Mouse (Mus musculus): ENCODE results near the gene Slc38a4. TPM values are rescaled to one million over a fixed set of nuclear protein-coding genes. Genes with fewer than 3 reads are reported as not detected.

The Slc38a4 gene
- polyA plus RNA-seq, 1 experiment: 0.63 TPM

DNA sequence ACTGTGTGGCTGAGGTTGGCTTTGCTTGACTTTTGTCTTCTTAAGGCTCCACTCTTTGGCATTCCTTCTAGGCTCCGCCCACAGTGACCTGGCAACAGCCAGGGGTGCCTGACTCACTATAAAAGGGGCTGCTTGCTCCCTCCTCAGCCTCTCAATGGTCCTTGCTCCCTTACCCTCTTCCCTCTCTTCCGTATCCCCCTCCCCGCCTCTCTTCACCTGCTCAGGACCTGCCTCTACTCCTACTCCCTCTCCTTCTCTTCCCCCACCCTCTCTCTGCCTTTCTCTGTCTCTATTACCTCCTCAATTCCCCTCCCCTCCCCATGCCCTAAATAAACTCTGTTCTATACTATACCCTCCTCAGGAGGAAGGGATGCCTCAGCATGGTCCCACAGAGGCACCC is 20.3 kb upstream of the Slc38a4 start:
- Histone ChIP-seq H3K4me1 (ENCODE audit: control insufficient read depth, insufficient read depth, low read length) (no peaks in the 10 kb centered on the region), H3K27ac (ENCODE audit: insufficient read depth, low read length) (no peak overlapping the region), H3K4me3 (ENCODE audit: insufficient read depth, low read length) (no peak overlapping the region)
- TF ChIP-seq POLR2A (IDR thresholded peaks at IDR 0.05; ENCODE audit: extremely low read depth, insufficient read depth, low read length): no peak
- TF ChIP-seq CTCF (IDR thresholded peaks at IDR 0.05; ENCODE audit: extremely low read depth, insufficient read depth, low read length): no peak

DNA sequence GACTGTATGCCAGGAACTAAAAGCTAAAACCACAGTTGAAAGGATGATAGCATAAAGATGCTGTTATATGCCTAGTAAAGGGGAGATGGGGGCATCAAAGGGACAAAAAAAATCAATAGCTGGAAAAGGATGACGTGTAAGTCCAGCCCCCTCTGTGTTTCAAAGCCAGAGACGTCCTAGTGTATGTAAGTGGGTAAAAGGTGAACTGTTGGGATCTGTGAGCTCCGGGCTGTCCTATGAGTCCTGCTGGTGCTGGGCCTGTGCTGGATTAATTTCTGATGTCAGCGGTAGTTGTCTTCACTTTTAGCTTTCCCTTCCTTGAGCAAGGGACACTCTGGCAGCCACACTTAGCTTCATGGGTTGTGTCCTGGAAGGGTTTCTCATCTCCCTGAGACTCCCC is 19.5 kb upstream of the Slc38a4 start:
- Histone ChIP-seq H3K27ac (ENCODE audit: insufficient read depth, low read length) (no peak overlapping the region), H3K4me1 (ENCODE audit: control insufficient read depth, insufficient read depth, low read length) (no peaks in the 10 kb centered on the region), H3K4me3 (ENCODE audit: insufficient read depth, low read length) (no peak overlapping the region)
- TF ChIP-seq CTCF (IDR thresholded peaks at IDR 0.05; ENCODE audit: extremely low read depth, insufficient read depth, low read length) (no peak), POLR2A (IDR thresholded peaks at IDR 0.05; ENCODE audit: extremely low read depth, insufficient read depth, low read length) (no peak)

DNA sequence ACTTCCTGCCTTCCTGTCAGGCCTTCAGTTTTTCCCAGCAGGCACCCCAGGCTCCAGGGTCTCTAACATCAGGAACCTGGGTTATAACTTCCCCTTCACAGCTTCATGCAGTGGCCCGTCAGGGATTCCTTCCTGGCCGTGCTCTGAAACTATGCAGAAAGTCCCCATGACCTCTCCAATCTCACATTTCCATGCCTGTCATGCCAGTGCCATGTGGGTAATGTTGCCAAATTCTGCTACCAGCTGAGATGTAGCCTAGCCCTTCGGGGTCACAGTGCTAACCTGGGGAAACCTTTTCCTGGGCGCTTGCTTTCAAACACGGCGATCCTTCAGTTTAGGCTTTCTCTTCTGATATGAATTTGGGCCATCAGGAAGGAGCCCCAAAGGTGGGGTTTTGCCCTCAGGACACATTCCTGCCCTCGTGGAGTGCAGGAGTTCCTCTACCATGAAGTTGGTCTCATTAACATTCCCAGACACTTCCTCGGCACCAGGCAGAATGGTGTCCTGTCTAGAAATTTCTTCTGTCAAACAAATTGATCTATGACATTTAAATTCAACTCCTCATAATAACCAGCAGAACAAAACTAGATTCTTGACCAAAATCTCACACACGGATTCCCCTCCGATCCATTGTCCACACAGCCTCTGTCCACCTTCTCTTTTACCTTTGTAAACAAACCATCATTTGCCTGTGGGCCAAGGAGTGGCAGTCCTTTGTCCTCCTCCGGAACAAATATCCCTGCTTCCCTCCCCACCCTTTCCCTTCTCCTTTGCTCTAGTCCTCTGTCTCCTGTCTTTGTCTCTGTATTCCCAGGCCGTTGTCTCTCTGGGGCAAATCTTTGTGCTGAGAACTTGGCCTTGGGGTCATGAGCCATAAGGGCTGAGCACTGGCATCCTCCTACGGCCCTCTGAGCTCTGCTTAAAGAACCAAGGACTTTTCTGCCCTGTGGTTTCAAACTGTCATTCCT is 17.4 kb upstream of the Slc38a4 start:
- TF ChIP-seq POLR2A (IDR thresholded peaks at IDR 0.05; ENCODE audit: extremely low read depth, insufficient read depth, low read length) (no peak), CTCF (IDR thresholded peaks at IDR 0.05; ENCODE audit: extremely low read depth, insufficient read depth, low read length) (no peak)
- Histone ChIP-seq H3K4me1 (ENCODE audit: control insufficient read depth, insufficient read depth, low read length) (no peaks in the 10 kb centered on the region), H3K4me3 (ENCODE audit: insufficient read depth, low read length) (no peak overlapping the region), H3K27ac (ENCODE audit: insufficient read depth, low read length) (no peak overlapping the region)

DNA sequence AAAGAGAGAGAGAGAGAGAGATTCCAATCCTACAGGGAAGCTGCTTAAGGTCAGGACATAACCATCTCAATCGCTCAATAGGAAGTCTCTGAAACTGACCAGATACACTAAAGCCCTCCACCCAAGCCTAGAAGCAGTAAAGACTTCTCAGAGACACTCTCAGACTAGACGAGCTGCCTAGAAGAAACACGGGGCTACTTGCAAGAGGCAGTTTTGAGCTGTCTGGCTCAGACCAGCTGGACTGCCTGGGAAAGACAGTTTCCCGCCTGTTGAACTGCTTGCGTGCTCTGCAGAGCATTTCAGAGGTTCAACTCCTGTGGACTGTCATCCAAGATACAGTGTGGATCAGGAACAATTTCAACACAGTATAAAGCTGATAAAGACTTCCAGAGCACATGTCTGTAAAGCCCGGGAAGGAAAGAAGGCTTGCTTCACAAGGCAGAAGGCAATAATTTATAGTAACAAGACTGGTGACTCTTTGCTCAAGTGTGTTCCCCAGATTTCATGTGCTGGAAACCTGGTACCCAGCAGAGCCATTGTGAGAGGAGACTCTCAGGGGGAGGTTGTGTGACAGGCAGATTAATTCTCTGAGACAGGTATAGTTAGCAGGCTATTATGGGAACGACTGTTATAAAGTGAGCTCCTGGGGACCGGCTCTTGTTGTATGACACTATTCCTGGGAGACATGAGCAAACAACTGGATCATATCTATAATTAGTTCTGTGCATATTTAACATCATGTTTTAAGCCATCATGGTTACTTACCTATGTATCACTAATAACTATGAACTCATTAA is 11.8 kb upstream of the Slc38a4 start:
- no peak for TF ChIP-seq CTCF (IDR thresholded peaks at IDR 0.05; ENCODE audit: extremely low read depth, insufficient read depth, low read length)
- no peak for TF ChIP-seq POLR2A (IDR thresholded peaks at IDR 0.05; ENCODE audit: extremely low read depth, insufficient read depth, low read length)
- no peak overlapping the region for H3K27ac ChIP-seq (ENCODE audit: insufficient read depth, low read length)
- H3K4me1 ChIP-seq (ENCODE audit: control insufficient read depth, insufficient read depth, low read length): no peaks in the 10 kb centered on the region
- no peak overlapping the region for H3K4me3 ChIP-seq (ENCODE audit: insufficient read depth, low read length)

DNA sequence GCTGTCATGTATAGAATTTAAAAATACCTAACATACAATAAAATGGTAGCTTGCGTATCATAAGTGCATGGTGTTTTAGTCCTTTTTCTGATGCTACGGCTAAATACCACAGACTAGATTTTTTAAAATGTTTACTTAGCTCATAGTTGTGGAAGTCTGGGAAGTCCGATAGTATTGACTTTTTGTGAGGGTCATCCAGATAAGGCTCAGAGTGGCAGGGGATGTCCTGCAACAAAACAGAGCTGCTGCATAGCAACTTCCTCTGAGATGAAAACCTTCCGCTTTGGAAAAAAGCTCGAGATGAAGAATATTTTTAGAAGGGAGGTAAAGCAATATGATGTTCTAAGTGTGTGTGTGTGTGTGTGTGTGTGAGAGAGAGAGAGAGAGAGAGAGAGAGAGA is 11.2 kb upstream of the Slc38a4 start:
- TF ChIP-seq CTCF (IDR thresholded peaks at IDR 0.05; ENCODE audit: extremely low read depth, insufficient read depth, low read length) (no peak), POLR2A (IDR thresholded peaks at IDR 0.05; ENCODE audit: extremely low read depth, insufficient read depth, low read length) (no peak)
- no peaks in the 10 kb centered on the region for H3K4me1 ChIP-seq (ENCODE audit: control insufficient read depth, insufficient read depth, low read length)
- H3K27ac ChIP-seq (ENCODE audit: insufficient read depth, low read length): no peak overlapping the region
- no peak overlapping the region for H3K4me3 ChIP-seq (ENCODE audit: insufficient read depth, low read length)

DNA sequence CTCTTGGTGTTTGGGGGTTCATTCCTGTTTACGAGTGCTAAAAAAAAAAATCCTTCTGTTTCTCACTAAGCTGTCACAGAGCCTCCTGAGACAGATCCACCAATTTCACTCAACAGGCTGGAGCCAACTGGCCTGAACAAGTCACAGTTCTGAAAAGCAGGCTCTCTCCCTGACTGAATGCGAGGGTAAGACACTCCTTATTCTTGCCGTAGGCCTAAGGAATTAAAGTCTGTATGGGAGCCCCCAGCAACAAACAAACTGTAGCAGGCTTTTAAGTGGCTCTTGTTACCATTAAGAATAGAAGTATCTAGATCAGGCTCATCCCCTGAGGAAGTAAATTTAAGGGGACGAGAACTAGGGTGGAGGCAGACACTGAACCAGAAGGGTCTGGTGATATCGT is 7.5 kb upstream of the Slc38a4 start:
- no peak overlapping the region for H3K27ac ChIP-seq (ENCODE audit: insufficient read depth, low read length)
- TF ChIP-seq CTCF (IDR thresholded peaks at IDR 0.05; ENCODE audit: extremely low read depth, insufficient read depth, low read length): no peak
- TF ChIP-seq POLR2A (IDR thresholded peaks at IDR 0.05; ENCODE audit: extremely low read depth, insufficient read depth, low read length): no peak
- no peaks in the 10 kb centered on the region for H3K4me1 ChIP-seq (ENCODE audit: control insufficient read depth, insufficient read depth, low read length)
- H3K4me3 ChIP-seq (ENCODE audit: insufficient read depth, low read length): no peak overlapping the region

DNA sequence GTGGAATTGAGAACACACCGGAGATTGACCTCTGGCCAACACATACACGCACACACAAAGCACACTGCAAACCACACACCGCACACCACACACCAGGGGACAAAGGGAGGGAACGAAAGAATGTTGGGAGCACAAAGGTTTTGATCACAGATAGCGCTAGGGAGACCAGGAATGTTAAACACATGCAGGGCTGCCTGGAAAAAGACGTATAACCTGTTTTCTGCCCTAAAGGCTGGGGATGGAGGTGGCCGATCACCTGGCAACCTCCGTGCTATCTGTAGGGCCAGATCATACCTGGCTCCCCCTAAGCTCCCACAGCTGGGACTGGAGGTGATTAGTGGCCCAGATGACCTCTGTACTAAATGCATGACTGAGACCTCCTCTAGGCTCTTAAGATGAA is 5.2 kb upstream of the Slc38a4 start:
- Histone ChIP-seq H3K27ac (ENCODE audit: insufficient read depth, low read length) (no peak overlapping the region), H3K4me1 (ENCODE audit: control insufficient read depth, insufficient read depth, low read length) (no peaks in the 10 kb centered on the region), H3K4me3 (ENCODE audit: insufficient read depth, low read length) (no peak overlapping the region)
- TF ChIP-seq POLR2A (IDR thresholded peaks at IDR 0.05; ENCODE audit: extremely low read depth, insufficient read depth, low read length) (no peak), CTCF (IDR thresholded peaks at IDR 0.05; ENCODE audit: extremely low read depth, insufficient read depth, low read length) (no peak)

DNA sequence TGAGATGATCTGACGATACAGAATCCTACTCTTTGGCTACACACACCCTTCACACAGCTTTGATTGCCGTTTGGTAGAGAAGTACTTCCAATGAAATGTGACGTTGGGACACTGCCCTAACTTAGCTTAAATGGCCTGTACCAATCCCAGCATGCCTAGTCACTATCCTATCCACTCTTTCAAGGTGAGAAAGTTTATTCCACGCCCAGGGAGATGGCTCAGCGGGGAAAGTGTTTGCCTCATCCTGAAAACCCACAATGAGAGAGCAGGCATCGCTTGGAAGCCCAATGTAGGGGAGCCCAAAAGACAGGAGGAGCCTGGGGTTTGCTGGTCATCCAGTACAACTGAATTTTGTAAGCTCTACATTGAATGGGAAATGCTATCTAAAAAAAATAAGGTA is 4.8 kb upstream of the Slc38a4 start:
- Histone ChIP-seq H3K27ac (ENCODE audit: insufficient read depth, low read length) (no peak overlapping the region), H3K4me3 (ENCODE audit: insufficient read depth, low read length) (no peak overlapping the region), H3K4me1 (ENCODE audit: control insufficient read depth, insufficient read depth, low read length) (no peaks in the 10 kb centered on the region)
- TF ChIP-seq POLR2A (IDR thresholded peaks at IDR 0.05; ENCODE audit: extremely low read depth, insufficient read depth, low read length): no peak
- TF ChIP-seq CTCF (IDR thresholded peaks at IDR 0.05; ENCODE audit: extremely low read depth, insufficient read depth, low read length): no peak

DNA sequence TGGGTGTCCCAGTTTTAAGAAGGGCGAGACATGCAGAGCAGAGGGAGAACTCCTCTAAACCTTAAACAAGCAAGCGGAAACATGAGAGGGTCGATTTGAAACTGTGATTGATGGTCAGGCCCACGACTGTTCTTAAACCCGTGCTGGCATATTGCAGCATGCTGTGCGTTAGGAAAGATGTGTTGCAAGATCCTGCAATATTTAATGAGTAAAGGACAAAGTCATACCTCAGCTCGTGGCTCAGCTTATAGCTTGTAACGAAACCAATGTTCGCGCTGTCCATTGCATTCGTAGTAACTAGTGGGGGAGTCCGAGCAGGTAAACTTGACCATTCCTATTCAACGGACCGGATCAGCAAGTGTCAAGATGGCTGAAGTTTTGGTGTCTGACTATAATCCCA is 4.3 kb upstream of the Slc38a4 start:
- no peaks in the 10 kb centered on the region for H3K4me1 ChIP-seq (ENCODE audit: control insufficient read depth, insufficient read depth, low read length)
- no peak overlapping the region for H3K4me3 ChIP-seq (ENCODE audit: insufficient read depth, low read length)
- no peak overlapping the region for H3K27ac ChIP-seq (ENCODE audit: insufficient read depth, low read length)
- TF ChIP-seq POLR2A (IDR thresholded peaks at IDR 0.05; ENCODE audit: extremely low read depth, insufficient read depth, low read length) (no peak), CTCF (IDR thresholded peaks at IDR 0.05; ENCODE audit: extremely low read depth, insufficient read depth, low read length) (no peak)

Measured in cortical plate, adult 2 months (tissue).